Mouse (Mus musculus): Measurements from ENCODE around the gene Fcgr1. TPM values are rescaled to one million over a fixed set of nuclear protein-coding genes. Genes with fewer than 3 reads are reported as not detected.
"Not testable (repeated sequence)": the region's sequence is repeated elsewhere in the genome, so short reads cannot be mapped to it uniquely, and the experiment has no call there.

Fcgr1 gene
- 1.7 and 2.3 TPM in 2 replicates for polyA plus RNA-seq (2015; fragmentation: Nextera tagmentation; extraction: Ambion mirVana)

GRCm38 (mm10) chr3:96293787-96294186 is at the start of gene Fcgr1:
Gene Fcgr1, minus strand, starts transcription at chr3:96293969.
- Histone ChIP-seq H3K27ac (ENCODE audit: low read depth, low read length) (no peak within 1 kb of the TSS), H3K27me3 (replicated peaks; ENCODE audit: control insufficient read depth, insufficient read depth, low read length) (no peaks in the 10 kb centered on the region), H3K9me3 (ENCODE audit: control insufficient read depth, low read length) (0 out of 2 replicates have a peak, but pooled peaks cover 3% of the 10 kb centered on the region), H3K4me2 (ENCODE audit: low read length) (no peak within 1 kb of the TSS), H3K9ac (ENCODE audit: low read depth, low read length) (no peak within 1 kb of the TSS), H3K36me3 (ENCODE audit: control insufficient read depth, insufficient read depth, low read length) (no peaks in the 10 kb centered on the region), H3K4me3 (ENCODE audit: low read length) (no peak within 1 kb of the TSS), H3K4me1 (ENCODE audit: control insufficient read depth, insufficient read depth, low read depth, low read length) (no peaks in the 10 kb centered on the region)
- 84% methylated on average over 4 of the region's 4 CpGs for WGBS
- no peak for ATAC-seq

DNA sequence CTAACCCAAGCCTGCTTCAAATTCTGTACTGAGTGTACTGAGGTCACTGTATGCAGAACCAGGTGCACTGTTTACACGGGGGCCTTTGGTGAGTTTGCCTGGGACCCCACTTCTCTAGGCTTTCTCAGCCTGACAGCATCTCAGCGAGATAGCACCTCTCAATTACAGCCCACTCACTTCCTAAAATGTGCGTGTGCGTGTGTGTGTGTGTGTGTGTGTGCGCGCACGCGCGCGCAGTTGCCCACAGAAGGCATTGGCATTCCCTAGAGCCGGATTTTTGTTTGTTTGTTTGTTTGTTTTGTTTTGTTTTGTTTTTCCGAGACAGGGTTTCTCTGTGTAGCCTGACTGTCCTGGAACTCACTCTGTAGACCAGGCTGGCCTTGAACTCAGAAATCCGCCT is 48.9 kb upstream of the Fcgr1 start:
- not testable (repeated sequence) for H3K4me3 ChIP-seq (ENCODE audit: low read length); H3K9ac ChIP-seq (ENCODE audit: low read depth, low read length); H3K4me2 ChIP-seq (ENCODE audit: low read length); ATAC-seq; H3K9me3 ChIP-seq (ENCODE audit: control insufficient read depth, low read length); H3K27ac ChIP-seq (ENCODE audit: low read depth, low read length); H3K4me1 ChIP-seq (ENCODE audit: control insufficient read depth, insufficient read depth, low read depth, low read length); H3K36me3 ChIP-seq (ENCODE audit: control insufficient read depth, insufficient read depth, low read length)
- H3K27me3 ChIP-seq (replicated peaks; ENCODE audit: control insufficient read depth, insufficient read depth, low read length): peaks cover 44% of the 10 kb centered on the region
- 62% methylated on average over 12 of the region's 13 CpGs for WGBS

DNA sequence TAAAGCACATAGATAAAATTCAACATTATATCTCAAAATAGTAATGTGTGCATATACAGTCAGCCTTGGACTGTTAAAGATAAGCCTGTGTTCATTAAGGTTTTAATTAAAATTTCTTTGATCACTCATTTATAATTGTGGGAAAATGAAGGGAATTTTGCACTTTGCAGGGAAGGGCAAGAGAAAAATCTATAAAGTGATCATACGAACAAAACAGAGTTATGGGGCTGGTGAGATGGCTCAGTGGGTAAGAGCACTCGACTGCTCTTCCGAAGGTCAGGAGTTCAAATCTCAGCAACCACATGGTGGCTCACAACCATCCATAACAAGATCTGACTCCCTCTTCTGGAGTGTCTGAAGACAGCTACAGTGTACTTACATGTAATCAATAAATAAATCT is 48.3 kb upstream of the Fcgr1 start:
- WGBS: 56% methylated on average over 3 of the region's 3 CpGs
- H3K9me3 ChIP-seq (ENCODE audit: control insufficient read depth, low read length); H3K27ac ChIP-seq (ENCODE audit: low read depth, low read length); H3K4me3 ChIP-seq (ENCODE audit: low read length); H3K9ac ChIP-seq (ENCODE audit: low read depth, low read length); H3K36me3 ChIP-seq (ENCODE audit: control insufficient read depth, insufficient read depth, low read length); ATAC-seq; H3K4me1 ChIP-seq (ENCODE audit: control insufficient read depth, insufficient read depth, low read depth, low read length); H3K4me2 ChIP-seq (ENCODE audit: low read length): not testable (repeated sequence)
- H3K27me3 ChIP-seq (replicated peaks; ENCODE audit: control insufficient read depth, insufficient read depth, low read length): peaks cover 50% of the 10 kb centered on the region

GRCm38 (mm10) chr3:96340611-96341312 is 47.0 kb upstream of the Fcgr1 start:
- H3K4me2 ChIP-seq (ENCODE audit: low read length): no peak overlapping the region
- H3K4me3 ChIP-seq (ENCODE audit: low read length): no peak overlapping the region
- H3K9me3 ChIP-seq (ENCODE audit: control insufficient read depth, low read length): peaks cover 2% of the 10 kb centered on the region; the same call in 1 of the 2 replicates
- no peak overlapping the region for H3K9ac ChIP-seq (ENCODE audit: low read depth, low read length)
- H3K27me3 ChIP-seq (replicated peaks; ENCODE audit: control insufficient read depth, insufficient read depth, low read length): peaks cover 63% of the 10 kb centered on the region
- ATAC-seq: no peak
- WGBS: 5% methylated on average over 24 of the region's 24 CpGs
- H3K27ac ChIP-seq (ENCODE audit: low read depth, low read length): no peak overlapping the region
- H3K36me3 ChIP-seq (ENCODE audit: control insufficient read depth, insufficient read depth, low read length): no peaks in the 10 kb centered on the region
- no peaks in the 10 kb centered on the region for H3K4me1 ChIP-seq (ENCODE audit: control insufficient read depth, insufficient read depth, low read depth, low read length)

DNA sequence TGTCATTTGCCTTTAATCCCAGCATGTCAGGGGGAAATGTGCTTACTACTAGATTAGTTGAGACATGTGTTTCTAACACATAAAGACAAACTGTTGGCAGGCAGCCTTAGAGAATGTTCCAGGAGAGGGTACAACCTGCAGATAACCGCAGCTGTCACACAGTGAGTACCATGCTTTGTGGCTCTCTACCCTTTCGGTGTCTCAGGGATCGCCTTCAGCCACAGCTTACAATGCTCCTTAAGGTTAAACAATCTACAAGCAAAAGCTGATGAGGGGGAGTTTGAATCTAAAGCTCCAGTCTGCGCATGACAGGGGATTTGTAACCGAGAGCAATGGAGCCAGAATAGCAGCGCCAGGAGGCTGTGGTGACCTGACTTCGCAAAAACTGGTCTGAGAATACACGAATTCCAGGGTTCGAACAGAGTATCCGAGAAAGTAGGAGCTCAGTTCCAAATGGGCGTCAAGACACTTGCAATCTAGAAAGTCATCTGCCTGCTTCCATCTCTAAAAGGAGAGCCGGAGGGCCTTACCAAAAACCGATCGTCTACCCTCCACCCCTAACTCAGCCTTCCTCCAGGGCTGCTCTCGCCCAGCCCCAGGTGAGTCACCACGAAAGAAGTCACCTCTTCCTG is 45.2 kb upstream of the Fcgr1 start:
- 44% methylated on average over 16 of the region's 16 CpGs for WGBS
- no peak overlapping the region for H3K9ac ChIP-seq (ENCODE audit: low read depth, low read length)
- peaks cover 2% of the 10 kb centered on the region; the same call in 1 of the 2 replicates for H3K9me3 ChIP-seq (ENCODE audit: control insufficient read depth, low read length)
- H3K4me1 ChIP-seq (ENCODE audit: control insufficient read depth, insufficient read depth, low read depth, low read length): no peaks in the 10 kb centered on the region
- ATAC-seq: no peak
- no peak overlapping the region for H3K4me2 ChIP-seq (ENCODE audit: low read length)
- H3K36me3 ChIP-seq (ENCODE audit: control insufficient read depth, insufficient read depth, low read length): no peaks in the 10 kb centered on the region
- H3K4me3 ChIP-seq (ENCODE audit: low read length): no peak overlapping the region
- H3K27ac ChIP-seq (ENCODE audit: low read depth, low read length): no peak overlapping the region
- H3K27me3 ChIP-seq (replicated peaks; ENCODE audit: control insufficient read depth, insufficient read depth, low read length): peaks cover 61% of the 10 kb centered on the region

DNA sequence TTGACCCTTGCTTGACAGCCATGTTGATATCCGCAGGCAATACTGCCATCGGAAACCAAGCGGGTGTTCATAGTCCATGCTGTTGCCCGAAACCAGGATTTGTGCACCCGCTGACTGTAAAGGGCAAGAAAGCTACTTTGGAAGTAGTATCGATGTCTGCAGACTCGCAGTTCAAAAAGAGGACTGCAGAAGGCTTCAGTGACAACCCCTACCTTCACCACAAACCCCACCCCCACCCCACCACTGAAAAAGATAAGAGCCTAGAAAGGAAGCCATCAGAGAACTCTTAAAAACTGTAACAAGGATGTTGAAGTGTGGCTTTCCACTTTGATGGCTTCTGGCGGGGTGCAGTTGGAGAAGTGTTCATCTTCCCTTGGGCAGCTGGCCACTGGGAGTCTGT is 44.3 kb upstream of the Fcgr1 start:
- Histone ChIP-seq H3K36me3 (ENCODE audit: control insufficient read depth, insufficient read depth, low read length) (no peaks in the 10 kb centered on the region), H3K9me3 (ENCODE audit: control insufficient read depth, low read length) (peaks cover 2% of the 10 kb centered on the region; the same call in 1 of the 2 replicates), H3K9ac (ENCODE audit: low read depth, low read length) (no peak overlapping the region), H3K27ac (ENCODE audit: low read depth, low read length) (no peak overlapping the region), H3K4me1 (ENCODE audit: control insufficient read depth, insufficient read depth, low read depth, low read length) (no peaks in the 10 kb centered on the region), H3K4me3 (ENCODE audit: low read length) (no peak overlapping the region), H3K27me3 (replicated peaks; ENCODE audit: control insufficient read depth, insufficient read depth, low read length) (peaks cover 69% of the 10 kb centered on the region), H3K4me2 (ENCODE audit: low read length) (no peak overlapping the region)
- WGBS: 93% methylated on average over 8 of the region's 8 CpGs
- ATAC-seq: no peak

DNA sequence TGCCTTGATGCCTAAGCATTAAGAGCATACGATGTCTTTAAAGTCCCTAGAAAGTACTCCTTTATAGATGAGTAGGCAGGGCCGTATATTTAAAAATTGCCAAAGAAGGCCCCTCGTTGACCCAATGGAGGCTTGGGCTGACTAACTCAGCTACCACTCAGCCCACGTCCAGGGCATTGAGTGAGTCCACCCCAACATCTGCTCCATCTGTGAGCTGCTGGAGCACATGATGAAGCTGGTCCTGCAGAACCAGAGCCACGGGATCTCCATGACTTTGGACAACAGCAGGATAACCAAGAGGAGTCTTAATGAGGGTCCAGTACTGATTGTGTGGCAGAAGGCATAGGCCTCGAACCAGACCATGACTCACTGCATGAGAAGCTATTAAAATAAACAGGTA is 43.5 kb upstream of the Fcgr1 start:
- Histone ChIP-seq H3K4me1 (ENCODE audit: control insufficient read depth, insufficient read depth, low read depth, low read length) (no peaks in the 10 kb centered on the region), H3K4me2 (ENCODE audit: low read length) (no peak overlapping the region), H3K9ac (ENCODE audit: low read depth, low read length) (no peak overlapping the region), H3K36me3 (ENCODE audit: control insufficient read depth, insufficient read depth, low read length) (no peaks in the 10 kb centered on the region), H3K4me3 (ENCODE audit: low read length) (no peak overlapping the region), H3K9me3 (ENCODE audit: control insufficient read depth, low read length) (peaks cover 2% of the 10 kb centered on the region; the same call in 1 of the 2 replicates), H3K27me3 (replicated peaks; ENCODE audit: control insufficient read depth, insufficient read depth, low read length) (peaks cover 74% of the 10 kb centered on the region), H3K27ac (ENCODE audit: low read depth, low read length) (no peak overlapping the region)
- 86% methylated on average over 6 of the region's 6 CpGs for WGBS
- ATAC-seq: no peak

DNA sequence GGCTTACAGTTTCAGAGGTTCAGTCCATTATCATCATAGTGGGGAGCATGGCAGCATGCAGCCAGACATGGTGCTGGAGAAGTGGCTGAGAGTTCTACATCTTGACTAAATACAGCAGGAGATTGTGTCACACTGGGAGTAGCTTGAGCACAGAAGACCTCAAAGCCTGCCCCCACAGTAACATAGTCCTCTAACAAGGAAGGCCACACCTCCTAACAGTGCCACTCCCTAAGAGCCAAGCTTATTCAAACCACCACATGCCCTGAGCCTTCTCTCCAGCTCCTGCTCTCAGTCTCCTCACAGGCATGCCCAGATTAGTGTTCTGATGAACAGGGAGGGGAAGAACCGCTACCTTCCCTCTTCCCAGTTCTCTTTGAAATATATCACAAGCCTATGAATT is 42.9 kb upstream of the Fcgr1 start:
- Histone ChIP-seq H3K27ac (ENCODE audit: low read depth, low read length) (no peak overlapping the region), H3K4me1 (ENCODE audit: control insufficient read depth, insufficient read depth, low read depth, low read length) (no peaks in the 10 kb centered on the region), H3K27me3 (replicated peaks; ENCODE audit: control insufficient read depth, insufficient read depth, low read length) (peaks cover 78% of the 10 kb centered on the region), H3K36me3 (ENCODE audit: control insufficient read depth, insufficient read depth, low read length) (no peaks in the 10 kb centered on the region), H3K9me3 (ENCODE audit: control insufficient read depth, low read length) (peaks cover 2% of the 10 kb centered on the region; the same call in 1 of the 2 replicates), H3K4me2 (ENCODE audit: low read length) (no peak overlapping the region), H3K4me3 (ENCODE audit: low read length) (no peak overlapping the region), H3K9ac (ENCODE audit: low read depth, low read length) (no peak overlapping the region)
- ATAC-seq: no peak
- WGBS: 76% methylated on average over 1 of the region's 1 CpGs

DNA sequence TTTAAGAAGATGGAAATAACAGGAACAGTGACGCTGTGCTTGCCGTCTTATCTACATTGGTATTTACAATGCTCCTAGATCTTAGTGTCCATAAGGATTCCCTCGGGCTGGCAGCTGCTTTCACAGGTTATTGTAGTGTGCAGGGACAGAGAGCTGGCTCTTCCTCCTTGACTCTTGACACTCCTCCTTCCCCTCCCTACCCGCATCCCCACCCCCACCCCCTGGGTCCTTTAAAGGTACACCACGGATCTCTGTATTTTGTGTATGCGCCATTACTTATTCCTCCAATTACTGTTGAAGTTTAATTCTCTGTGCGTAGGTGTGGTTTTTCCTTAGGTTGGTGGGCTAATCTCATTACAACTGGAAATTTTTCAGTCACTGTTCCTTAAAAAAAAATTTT is 41.8 kb upstream of the Fcgr1 start:
- Histone ChIP-seq H3K9ac (ENCODE audit: low read depth, low read length) (no peak overlapping the region), H3K4me2 (ENCODE audit: low read length) (no peak overlapping the region), H3K27me3 (replicated peaks; ENCODE audit: control insufficient read depth, insufficient read depth, low read length) (peaks cover 81% of the 10 kb centered on the region), H3K27ac (ENCODE audit: low read depth, low read length) (no peak overlapping the region), H3K9me3 (ENCODE audit: control insufficient read depth, low read length) (peaks cover 2% of the 10 kb centered on the region; the same call in 1 of the 2 replicates), H3K36me3 (ENCODE audit: control insufficient read depth, insufficient read depth, low read length) (no peaks in the 10 kb centered on the region), H3K4me1 (ENCODE audit: control insufficient read depth, insufficient read depth, low read depth, low read length) (no peaks in the 10 kb centered on the region), H3K4me3 (ENCODE audit: low read length) (no peak overlapping the region)
- WGBS: 30% methylated on average over 7 of the region's 7 CpGs
- no peak for ATAC-seq

Data from hindbrain, embryonic 16.5 days (tissue).